Mouse (Mus musculus): ENCODE measurements at regions not wholly inside any gene's neighbourhood (a gene's known extent, or its start where the extent isn't known, plus 50 kb on each side); places are given as distances from the start of the nearest gene placed in this dataset.

GRCm38 (mm10) chr14:98937933-98938332, 56.2 kb downstream of the Rpl36a-ps1 start:
- DNase-seq (ENCODE audit: extremely low spot score, low spot score): no peak

DNA sequence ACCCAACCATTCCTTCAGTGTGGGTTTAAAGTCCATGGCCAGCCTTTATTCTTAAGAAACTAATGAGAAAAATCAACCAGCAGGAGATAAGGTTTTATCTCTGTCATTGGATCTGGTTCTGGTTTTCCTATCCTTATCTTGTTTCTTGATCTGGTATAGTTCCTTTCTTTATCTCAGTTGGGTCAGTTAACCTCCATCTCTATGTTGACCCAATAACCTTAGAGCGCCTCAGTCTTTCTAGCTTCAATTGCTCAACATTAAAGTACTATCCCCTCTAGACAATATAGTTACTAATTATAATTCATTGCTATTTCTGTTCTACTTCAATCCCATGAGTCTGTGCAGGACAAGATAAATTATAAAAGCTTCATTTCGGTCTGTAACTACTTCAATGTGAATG, 56.7 kb downstream of the Rpl36a-ps1 start:
- no peak for DNase-seq (ENCODE audit: extremely low spot score, low spot score)

DNA sequence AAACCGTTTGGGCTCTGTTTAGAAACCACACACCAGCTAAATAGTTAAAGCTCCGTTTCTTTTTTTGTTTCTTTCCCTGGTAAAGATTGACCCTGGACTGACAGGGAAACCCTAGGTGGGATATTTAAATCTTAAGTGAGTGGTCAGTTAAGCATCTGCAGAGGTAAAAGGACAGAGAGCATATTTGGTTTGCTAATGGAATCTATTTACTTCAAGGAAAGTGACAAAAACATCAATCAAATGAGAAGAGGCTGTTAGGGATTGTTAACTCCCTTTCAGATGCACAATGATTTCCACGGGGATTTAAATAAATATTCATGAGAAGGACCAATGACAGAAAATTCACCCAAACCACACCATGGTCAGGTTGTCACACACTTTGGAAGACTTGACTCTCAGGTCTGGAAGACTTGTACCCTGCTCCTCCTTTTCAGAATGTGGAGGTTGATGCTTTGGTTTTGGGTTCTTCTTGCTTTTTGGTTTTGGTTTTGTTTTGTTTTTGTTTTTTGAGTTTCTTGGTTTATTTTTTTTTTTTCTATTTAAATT, 60.7 kb downstream of the Rpl36a-ps1 start:
- no peak for DNase-seq (ENCODE audit: extremely low spot score, low spot score)

DNA sequence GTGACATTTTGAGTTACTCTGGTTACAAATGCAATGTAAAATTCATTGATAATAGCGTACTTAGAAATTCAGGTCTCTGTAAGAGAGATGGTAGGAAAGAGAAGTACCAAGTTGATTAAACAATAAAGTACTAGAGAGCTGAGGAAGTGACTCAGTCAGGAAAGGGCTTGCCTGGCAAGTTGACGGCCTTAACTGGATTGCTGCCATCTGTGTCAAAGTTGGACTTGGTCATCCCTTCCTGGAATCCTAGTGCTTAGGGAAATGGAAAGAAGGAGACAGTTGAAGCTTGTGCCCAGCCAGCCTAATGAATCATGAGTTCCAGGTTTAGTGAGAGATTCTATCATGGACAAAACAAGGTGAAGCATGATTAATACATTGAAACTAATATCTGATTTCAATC, 64.8 kb downstream of the Rpl36a-ps1 start:
- no peak for DNase-seq (ENCODE audit: extremely low spot score, low spot score)

DNA sequence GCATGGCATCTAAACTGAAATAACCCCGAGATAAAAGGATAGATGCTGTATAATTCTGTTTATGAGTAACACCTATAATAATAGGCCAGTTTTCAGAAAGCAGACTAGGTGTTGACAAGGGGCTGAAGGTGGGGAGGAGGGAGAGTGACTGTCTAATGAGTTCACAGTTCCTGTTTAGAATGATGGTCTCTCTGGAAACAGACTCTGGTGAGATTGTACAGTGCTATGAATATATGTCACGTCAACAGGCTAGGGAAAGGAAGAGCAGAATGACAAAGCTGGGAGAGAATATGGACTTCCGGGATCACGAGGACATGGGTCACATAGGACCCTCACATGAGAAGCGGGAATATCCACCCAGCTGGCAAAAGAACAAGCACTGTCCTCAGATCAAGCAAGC, 85.9 kb downstream of the Rpl36a-ps1 start:
- no peak for DNase-seq (ENCODE audit: extremely low spot score, low spot score)

GRCm38 (mm10) chr14:98898876-98899275, 95.2 kb downstream of the Rpl36a-ps1 start:
- no peak for DNase-seq (ENCODE audit: extremely low spot score, low spot score)

DNA sequence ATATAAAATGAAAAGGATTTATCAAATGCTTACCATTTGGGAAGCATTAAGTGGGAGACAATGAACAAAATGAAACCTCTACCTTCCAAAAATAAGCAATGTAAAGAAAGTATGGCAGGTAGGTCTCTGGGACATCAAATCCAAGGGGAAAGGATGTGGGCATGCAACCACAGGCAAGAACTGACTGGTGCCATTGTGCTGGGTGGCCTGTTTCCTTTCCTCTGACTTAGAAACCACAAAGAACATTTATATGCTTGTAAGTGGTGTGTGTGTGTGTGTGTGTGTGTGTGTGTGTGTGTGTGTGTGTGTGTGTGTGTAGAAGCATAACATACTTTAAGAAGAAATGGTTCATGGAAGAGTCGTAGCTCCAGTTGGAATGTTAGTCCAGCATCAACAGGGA, 96.7 kb downstream of the Rpl36a-ps1 start:
- DNase-seq (ENCODE audit: extremely low spot score, low spot score): no peak

GRCm38 (mm10) chr14:98895933-98896332, 98.2 kb downstream of the Rpl36a-ps1 start:
- DNase-seq (ENCODE audit: extremely low spot score, low spot score): no peak

GRCm38 (mm10) chr14:98892670-98893069, 101.4 kb downstream of the Rpl36a-ps1 start:
- DNase-seq (ENCODE audit: extremely low spot score, low spot score): no peak

DNA sequence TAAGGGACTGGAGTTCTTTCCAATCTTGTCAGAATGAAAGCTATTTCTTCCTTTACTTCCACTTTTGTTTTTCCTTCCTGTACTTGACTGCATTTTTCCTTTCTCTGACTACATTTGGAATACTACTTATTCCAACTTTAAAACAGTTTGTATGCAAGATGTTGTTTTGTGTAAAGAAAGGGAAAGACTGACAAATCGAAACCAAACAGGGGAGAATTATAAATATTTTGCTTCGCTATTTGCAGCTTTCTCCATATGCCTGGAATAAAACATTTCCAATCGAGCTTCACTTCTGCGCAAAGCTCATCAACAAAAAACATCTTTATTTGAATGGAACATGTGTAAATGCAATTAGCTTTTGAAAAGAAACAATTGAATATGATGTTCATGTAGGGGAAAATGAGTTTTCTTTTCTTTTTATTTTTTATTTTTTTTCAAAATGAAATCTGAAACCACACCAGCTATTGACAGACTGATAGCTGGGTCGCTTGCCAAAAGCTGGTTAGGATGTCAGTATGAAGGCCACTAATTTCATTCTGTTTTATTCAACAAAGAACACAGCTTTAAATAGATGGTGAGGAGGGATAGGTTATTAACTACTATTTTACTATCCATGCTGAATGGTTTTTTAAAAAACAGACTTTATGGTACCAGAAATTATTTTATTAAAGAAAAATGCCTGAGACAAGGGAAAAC, 102.7 kb downstream of the Rpl36a-ps1 start:
- DNase-seq (ENCODE audit: extremely low spot score, low spot score): no peak

GRCm38 (mm10) chr14:98887588-98887987, 106.5 kb downstream of the Rpl36a-ps1 start:
- DNase-seq (ENCODE audit: extremely low spot score, low spot score): no peak

DNA sequence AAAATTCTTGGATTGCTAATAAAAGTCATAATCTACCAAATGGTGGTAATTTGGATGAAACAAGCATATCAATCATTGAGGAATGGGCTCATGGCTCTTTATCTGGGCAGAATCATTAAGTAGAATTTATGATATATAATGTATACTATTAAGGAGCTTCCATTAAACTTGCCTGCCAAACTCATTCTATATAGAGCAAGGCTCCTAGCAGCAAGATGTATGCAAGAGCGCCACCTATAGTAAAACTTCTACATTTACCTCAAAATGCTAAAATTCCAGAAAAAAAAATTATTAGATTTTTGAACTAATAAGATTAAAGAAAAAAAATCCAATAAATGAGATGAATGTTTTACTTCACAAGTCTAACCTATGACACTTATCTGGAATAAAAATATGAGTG, 107.1 kb downstream of the Rpl36a-ps1 start:
- DNase-seq (ENCODE audit: extremely low spot score, low spot score): no peak

- no peak for DNase-seq (ENCODE audit: extremely low spot score, low spot score)
These were observed 111.5 kb downstream of the Rpl36a-ps1 start for GRCm38 (mm10) chr14:98882586-98882985.

DNA sequence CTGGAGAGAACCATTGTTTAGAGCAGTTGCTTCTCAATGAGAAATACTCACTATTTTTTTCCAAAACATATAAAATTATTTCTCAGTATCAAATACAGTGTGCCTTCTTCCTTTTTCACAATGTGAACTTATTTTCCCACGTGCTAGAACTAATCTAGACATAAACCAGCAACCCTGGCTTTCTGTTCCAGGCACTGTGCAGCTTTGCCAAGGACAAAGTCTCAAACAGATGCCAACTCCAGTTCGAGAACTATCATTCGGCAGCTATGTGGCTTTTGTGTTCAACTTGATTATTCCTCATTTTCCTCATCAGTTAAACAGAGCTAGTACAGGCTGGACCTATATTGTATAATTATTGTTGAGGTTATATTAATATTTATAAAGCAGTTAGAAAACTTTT, 116.2 kb downstream of the Rpl36a-ps1 start:
- no peak for DNase-seq (ENCODE audit: extremely low spot score, low spot score)

DNA sequence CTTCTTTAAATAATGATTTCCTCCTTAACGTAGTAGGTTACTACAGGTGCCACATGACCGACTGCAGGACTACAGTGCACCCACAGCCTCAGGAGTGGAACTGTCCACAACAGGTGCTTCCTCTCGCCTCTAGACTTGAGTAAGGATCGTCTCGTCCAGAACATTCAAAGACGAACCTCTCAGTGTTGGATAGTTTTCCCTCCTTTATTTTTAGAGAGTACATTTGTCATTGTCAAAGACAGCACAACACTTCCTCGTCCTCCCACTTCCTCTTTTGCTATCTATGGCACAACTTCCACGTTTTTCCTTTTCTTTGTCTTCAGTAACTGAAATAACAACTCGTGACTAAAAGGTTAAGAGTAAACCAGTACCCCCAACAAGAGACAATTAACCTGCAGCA, 120.7 kb downstream of the Rpl36a-ps1 start:
- no peak for DNase-seq (ENCODE audit: extremely low spot score, low spot score)

GRCm38 (mm10) chr14:98869888-98870287, 124.2 kb downstream of the Rpl36a-ps1 start:
- DNase-seq (ENCODE audit: extremely low spot score, low spot score): no peak

GRCm38 (mm10) chr14:98866880-98867279, 127.2 kb downstream of the Rpl36a-ps1 start:
- no peak for DNase-seq (ENCODE audit: extremely low spot score, low spot score)

GRCm38 (mm10) chr14:98864001-98864400, 130.1 kb downstream of the Rpl36a-ps1 start:
- no peak for DNase-seq (ENCODE audit: extremely low spot score, low spot score)

- no peak for DNase-seq (ENCODE audit: extremely low spot score, low spot score)
These were observed 130.5 kb downstream of the Rpl36a-ps1 start for GRCm38 (mm10) chr14:98863598-98863997.

DNA sequence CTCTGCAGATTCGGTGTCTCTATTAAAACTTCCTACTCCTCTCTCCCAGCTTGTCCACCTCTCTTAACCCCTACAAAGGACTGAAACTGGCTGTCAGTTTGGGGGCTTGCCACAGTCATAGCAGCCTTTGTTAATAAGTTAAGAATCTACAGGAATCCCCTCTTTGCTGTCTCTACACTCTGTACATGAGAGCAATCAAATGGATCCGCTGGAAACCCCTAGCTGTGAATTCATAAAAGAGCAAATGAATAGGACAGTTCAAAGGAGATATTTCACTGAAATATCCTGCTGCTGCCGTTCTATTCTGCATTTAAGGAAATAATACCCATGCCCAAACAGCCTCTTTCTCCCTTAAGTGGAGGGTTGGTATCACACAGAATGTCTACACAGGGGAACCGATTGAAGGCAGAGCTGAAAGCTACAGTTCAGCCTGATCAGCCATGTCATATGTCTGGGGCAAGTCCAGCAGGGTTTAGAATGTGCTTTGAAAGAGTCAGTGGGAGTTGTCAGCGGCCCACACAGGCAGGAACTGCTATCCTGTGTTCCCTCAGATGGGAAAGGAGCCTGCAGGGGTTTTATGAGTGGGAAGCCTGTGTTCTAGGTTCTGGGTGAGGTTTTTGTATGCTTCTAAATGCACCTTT, 131.9 kb downstream of the Rpl36a-ps1 start:
- DNase-seq (ENCODE audit: extremely low spot score, low spot score): no peak

- DNase-seq (ENCODE audit: extremely low spot score, low spot score): no peak
These were observed 135.3 kb downstream of the Rpl36a-ps1 start for GRCm38 (mm10) chr14:98858801-98859200.

GRCm38 (mm10) chr14:98848500-98848899, 145.6 kb downstream of the Rpl36a-ps1 start:
- DNase-seq (ENCODE audit: extremely low spot score, low spot score): no peak

- DNase-seq (ENCODE audit: extremely low spot score, low spot score): no peak
These were observed 149.9 kb downstream of the Rpl36a-ps1 start for GRCm38 (mm10) chr14:98844221-98844620.
